Mouse (Mus musculus): Measurements from ENCODE around the gene Vmn2r95.

DNA sequence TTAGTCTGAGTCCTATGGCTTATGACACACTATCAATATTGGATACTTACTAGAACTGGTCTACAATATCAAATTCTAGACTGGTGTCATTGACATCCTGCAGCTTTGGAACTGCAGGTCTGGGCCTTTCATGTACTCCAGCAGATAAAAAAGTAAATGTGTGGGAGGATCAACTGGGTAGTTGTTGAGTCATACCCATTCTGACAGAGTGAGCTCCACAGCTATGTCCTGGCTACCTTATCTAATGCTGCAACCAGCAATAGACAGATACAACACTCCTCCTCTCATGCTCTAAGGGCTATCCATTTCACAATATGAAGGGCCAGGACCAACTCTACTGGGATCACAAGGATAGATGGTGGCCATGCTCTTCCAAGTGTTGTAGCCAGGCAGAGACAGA lies 38.8 kb downstream of the Vmn2r95 start:
- TF ChIP-seq POLR2A (IDR thresholded peaks at IDR 0.05; ENCODE audit: borderline replicate concordance, insufficient read depth, low read length) (no peak), CTCF (IDR thresholded peaks at IDR 0.05; ENCODE audit: borderline replicate concordance, insufficient read depth, low read depth, low read length) (no peak)

Measured in cerebellum, adult 2 months (tissue).